Mouse (Mus musculus) myocyte (in vitro differentiated cells): ENCODE measurements at regions not wholly inside any gene's neighbourhood (a gene's known extent, or its start where the extent isn't known, plus 50 kb on each side); places are given as distances from the start of the nearest gene placed in this dataset.

Experiments used
- E2F4 ChIP-seq: IDR thresholded peaks from one replicate; pipeline ENCODE4 v1.6.1; 2011; ENCODE audit warnings: mild to moderate bottlenecking, control low read depth, moderate library complexity; ENCODE audit not compliant: insufficient read depth
- MAX ChIP-seq: IDR thresholded peaks from one replicate; pipeline ENCODE4 v1.6.1; 2011; ENCODE audit warnings: low read depth, mild to moderate bottlenecking, control low read depth
- MYOG ChIP-seq, 3 experiments: IDR thresholded peaks; one replicate each; pipeline ENCODE4 v1.6.1; 2011; ENCODE audit warnings: control low read depth in 2 of 3, low read depth in 2 of 3, mild to moderate bottlenecking in 2 of 3; ENCODE audit not compliant: insufficient read length in 2 of 3, control insufficient read depth in 1 of 3, insufficient read depth in 1 of 3
- POLR2A ChIP-seq: IDR thresholded peaks from one replicate; pipeline ENCODE4 v1.6.1; 2011; ENCODE audit warnings: low read depth, mild to moderate bottlenecking, control low read depth, moderate library complexity; ENCODE audit not compliant: insufficient read length
- POLR2AphosphoS2 ChIP-seq: IDR thresholded peaks from one replicate; pipeline ENCODE4 v1.6.1; 2011; ENCODE audit warnings: low read depth, control low read depth; ENCODE audit not compliant: insufficient read length

- TF ChIP-seq E2F4 (no peak), MAX (no peak), POLR2AphosphoS2 (no peak), MYOG (IDR thresholded peaks at IDR 0.05; ENCODE audit: control insufficient read depth in 1 of 3, insufficient read depth in 1 of 3, insufficient read length in 2 of 3, low read depth in 2 of 3) (no peak), POLR2A (no peak)
These were observed 290.0 kb upstream of the N4bp1 start for GRCm38 (mm10) chr8:87175097-87175496.
